Comparison of ENCODE assay signal across 8 mouse cellular contexts in the genomic region with DNA sequence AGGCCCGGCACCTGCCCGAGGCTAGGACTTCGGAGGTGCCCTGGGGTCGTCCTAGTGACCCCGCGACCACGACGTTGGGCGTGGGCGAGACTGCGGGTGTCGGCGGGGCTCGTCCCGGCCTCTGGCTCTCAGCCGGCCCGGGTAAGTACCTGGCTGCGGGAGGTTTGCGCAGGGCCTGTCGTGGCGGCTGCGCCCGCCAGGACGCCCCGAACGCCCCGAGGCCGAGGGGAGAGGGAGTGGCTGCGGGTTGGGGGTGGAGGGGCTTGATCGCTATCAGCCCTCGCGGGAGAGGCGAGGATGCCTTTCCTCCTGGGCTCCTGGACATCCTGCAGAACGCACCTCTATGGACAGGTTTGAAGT. TPM values are rescaled to one million over a fixed set of nuclear protein-coding genes. Genes with fewer than 3 reads are reported as not detected.
A peak's percentile ranks its signal among the peaks of the same experiment; 100 is the strongest.
DNase-seq lines count a peak whose midpoint lies in the region; ATAC-seq and TF ChIP-seq lines count a peak whose summit lies in the region.

No protein-coding gene starts in this region.

- 6% methylated on average over 19 of the region's 34 CpGs for whole genome bisulfite sequencing in lung, embryonic 14.5 days
- WGBS in midbrain, embryonic 12.5 days: 12% methylated on average over 18 of the region's 34 CpGs

- no peak overlapping the region for H3K27ac ChIP-seq in lung, embryonic 14.5 days (ENCODE audit: low read depth)
- peak overlapping the region; percentile 58 for H3K27ac ChIP-seq in midbrain, embryonic 12.5 days (replicated peaks)

- intact Hi-C loops in gastrocnemius, postnatal 36 days (cut with DNase I): loop anchor here (10.0 kb wide), 1 partner anchor 201 kb away; the partner anchor contains the start of gene Gk

- no peaks in the 10 kb centered on the region for H3K27me3 ChIP-seq in lung, embryonic 14.5 days (ENCODE audit: insufficient read depth, low read length)
- H3K27me3 ChIP-seq in Patski: peaks cover 38% of the 10 kb centered on the region
- no peaks in the 10 kb centered on the region for H3K27me3 ChIP-seq in midbrain, embryonic 12.5 days

- ATAC-seq in lung, embryonic 14.5 days (ENCODE audit: insufficient read depth): peak; percentile 71
- peak; percentile 48 for ATAC-seq in Patski
- peak; percentile 28; the same call in 1 of the 2 replicates for ATAC-seq in erythroid progenitor cell, adult 5-6 weeks (replicated peaks; ENCODE audit: low FRiP score, poor library complexity, severe bottlenecking)
- peak; percentile 78 for ATAC-seq in midbrain, embryonic 12.5 days (ENCODE audit: low FRiP score, low read depth)

- peak overlapping the region; percentile 61 for H3K4me2 ChIP-seq in lung, embryonic 14.5 days
- peak overlapping the region; percentile 58 for H3K4me2 ChIP-seq in midbrain, embryonic 12.5 days (replicated peaks)

- H3K9me3 ChIP-seq in lung, embryonic 14.5 days (ENCODE audit: low read depth, low read length): no peaks in the 10 kb centered on the region
- H3K9me3 ChIP-seq in midbrain, embryonic 12.5 days: no peaks in the 10 kb centered on the region

- in situ Hi-C loops in Patski (cut with MboI; ENCODE audit: low pct_unique_long_range_greater_than_20kb): no loop called here

- no peak for TF ChIP-seq CTCF in lung, embryonic 14.5 days (IDR thresholded peaks at IDR 0.05; ENCODE audit: low read depth)
- TF ChIP-seq CTCF in Patski (IDR thresholded peaks at IDR 0.05): no peak

- H3K4me1 ChIP-seq in lung, embryonic 14.5 days (ENCODE audit: insufficient read depth): no peaks in the 10 kb centered on the region
- no peaks in the 10 kb centered on the region for H3K4me1 ChIP-seq in midbrain, embryonic 12.5 days

- DNase-seq in lung, embryonic 14.5 days: peak; percentile 26
- no peak for DNase-seq in lung, postnatal 4 days
- DNase-seq in Patski (ENCODE audit: low read depth, low spot score): no peak
- peak; percentile 1 to 36 for DNase-seq in kidney, postnatal 25 days
- DNase-seq in layer of hippocampus, postnatal 36 days: no peak
- DNase-seq in gastrocnemius, postnatal 36 days: no peak

- CTCF ChIA-PET in Patski (lab: Charles Lee): no interaction called here

- peak overlapping the region; percentile 80 for H3K9ac ChIP-seq in lung, embryonic 14.5 days
- H3K9ac ChIP-seq in midbrain, embryonic 12.5 days (replicated peaks): peak overlapping the region; percentile 75

- H3K36me3 ChIP-seq in lung, embryonic 14.5 days (ENCODE audit: insufficient read depth): no peaks in the 10 kb centered on the region
- H3K36me3 ChIP-seq in midbrain, embryonic 12.5 days: no peaks in the 10 kb centered on the region

- POLR2A ChIA-PET in Patski (lab: Charles Lee): no interaction called here

- H3K4me3 ChIP-seq in lung, embryonic 14.5 days (ENCODE audit: low read depth, low read length): peak overlapping the region; percentile 62
- peak overlapping the region; percentile 64 for H3K4me3 ChIP-seq in midbrain, embryonic 12.5 days

RNA-seq across cellular contexts. Expression of gene Tab3, which starts 0.3 kb away (rescaled TPM):
- polyA plus RNA-seq in lung, embryonic 14.5 days (2014; fragmentation: Nextera tagmentation; extraction: Ambion mirVana): 3.6 and 4.4 TPM in 2 replicates
- polyA plus RNA-seq in Patski (2021): 11.0 TPM
- total RNA-seq in erythroid progenitor cell, adult 5-6 weeks (2015; ENCODE audit: low replicate concordance): 64.1 and 97.3 TPM in 2 replicates
- total RNA-seq in erythroid progenitor cell, adult 5-6 weeks (2017; ENCODE audit: low replicate concordance): 47.0 and 54.3 TPM in 2 replicates
- polyA plus RNA-seq in midbrain, embryonic 12.5 days (2016; fragmentation: Nextera tagmentation; extraction: Ambion mirVana): 5.1 and 5.5 TPM in 2 replicates
- 10 to 100 TPM; 19.8 TPM for total RNA-seq in layer of hippocampus, postnatal 36 days (2021)
- total RNA-seq in gastrocnemius, postnatal 36 days (2021): 1 to 10 TPM; 3.4 to 5.2 TPM

Comparison
In these comparisons a context has a peak if more than half of its experiments do, and no peak if none do; other contexts are left out.
1. DNase-seq: peak in lung, embryonic 14.5 days (single experiment) and kidney, postnatal 25 days (2 of 2); none in lung, postnatal 4 days (0 of 2), Patski (single experiment), layer of hippocampus, postnatal 36 days (0 of 2) and gastrocnemius, postnatal 36 days (0 of 2).
2. ATAC-seq: peak in every context shown above with its lines; median percentile 78 in midbrain, embryonic 12.5 days; 71 in lung, embryonic 14.5 days; 48 in Patski; 28 in erythroid progenitor cell, adult 5-6 weeks.